Mouse (Mus musculus) G1E (cell line): ENCODE results near the gene Def6.

Experiments used
- CTCF ChIP-seq: IDR thresholded peaks from 2 replicates; pipeline ENCODE4 v1.5.1; 2012; ENCODE audit warnings: low read depth, low read length, inconsistent platforms, mixed read lengths
- GATA1 ChIP-seq: IDR thresholded peaks from 2 replicates; pipeline ENCODE4 v1.6.1; 2012; ENCODE audit warnings: borderline replicate concordance, low read length, inconsistent platforms, mixed read lengths
- POLR2AphosphoS5 ChIP-seq: IDR thresholded peaks from 2 replicates; pipeline ENCODE4 v1.6.1; 2012; ENCODE audit warnings: low read depth, low read length, inconsistent platforms; ENCODE audit not compliant: insufficient replicate concordance
- TAL1 ChIP-seq: conservative IDR thresholded peaks from 2 replicates; pipeline ENCODE4 v1.6.1; 2012; ENCODE audit warnings: low read depth, low read length, inconsistent platforms, mixed read lengths

- TF ChIP-seq CTCF (no peak), GATA1 (no peak), TAL1 (no peak), POLR2AphosphoS5 (no peak)
These were observed 44.7 kb downstream of the Def6 start for GRCm38 (mm10) chr17:28252281-28252648.
